Mouse (Mus musculus) ZHBTc4 (cell line): ENCODE data around the gene Arhgap21.
A peak's percentile ranks its signal among the peaks of the same experiment; 100 is the strongest.

Source experiments
- DNase-seq: peaks from one replicate; pipeline ENCODE4 v3.0.0-alpha.2; 2011; ENCODE audit warnings: low read depth, low spot score

Arhgap21 gene

GRCm38 (mm10) chr2:20966176-20967100 lies 2.2 kb downstream of the Arhgap21 start:
- DNase-seq, result no peak

- no peak for DNase-seq
Observed at GRCm38 (mm10) chr2:20965361-20965760, 3.3 kb downstream of the Arhgap21 start.

GRCm38 (mm10) chr2:20964461-20964860 lies 4.2 kb downstream of the Arhgap21 start:
- DNase-seq, result no peak

- DNase-seq, result no peak
Observed at GRCm38 (mm10) chr2:20963226-20963805, 5.4 kb downstream of the Arhgap21 start.

- no peak for DNase-seq
Observed at GRCm38 (mm10) chr2:20962284-20962683, 6.4 kb downstream of the Arhgap21 start.

- DNase-seq, result peak; percentile 34
Observed at GRCm38 (mm10) chr2:20961825-20962224, 6.9 kb downstream of the Arhgap21 start.

- DNase-seq, result no peak
Observed at GRCm38 (mm10) chr2:20961295-20961694, 7.4 kb downstream of the Arhgap21 start.

GRCm38 (mm10) chr2:20960668-20961035 lies 8.0 kb downstream of the Arhgap21 start:
- no peak for DNase-seq

- no peak for DNase-seq
Observed at GRCm38 (mm10) chr2:20959906-20960667, 8.6 kb downstream of the Arhgap21 start.

- DNase-seq, result no peak
Observed at GRCm38 (mm10) chr2:20959045-20959444, 9.6 kb downstream of the Arhgap21 start.

GRCm38 (mm10) chr2:20957995-20958394 lies 10.7 kb downstream of the Arhgap21 start:
- DNase-seq, result no peak

- no peak for DNase-seq
Observed at GRCm38 (mm10) chr2:20956716-20957115, 12.0 kb downstream of the Arhgap21 start.

GRCm38 (mm10) chr2:20955996-20956395 lies 12.7 kb downstream of the Arhgap21 start:
- DNase-seq, result no peak

- DNase-seq, result no peak
Observed at GRCm38 (mm10) chr2:20955376-20955775, 13.3 kb downstream of the Arhgap21 start.

- DNase-seq, result no peak
Observed at GRCm38 (mm10) chr2:20952716-20953115, 16.0 kb downstream of the Arhgap21 start.

- no peak for DNase-seq
Observed at GRCm38 (mm10) chr2:20949168-20949567, 19.5 kb downstream of the Arhgap21 start.

GRCm38 (mm10) chr2:20947036-20947435 lies 21.6 kb downstream of the Arhgap21 start:
- no peak for DNase-seq

- no peak for DNase-seq
Observed at GRCm38 (mm10) chr2:20945596-20945995, 23.1 kb downstream of the Arhgap21 start.

- DNase-seq, result peak; percentile 68
Observed at GRCm38 (mm10) chr2:20943730-20944454, 24.8 kb downstream of the Arhgap21 start.

GRCm38 (mm10) chr2:20943222-20943621 lies 25.5 kb downstream of the Arhgap21 start:
- peak; percentile 51 for DNase-seq

GRCm38 (mm10) chr2:20942434-20943198 lies 26.1 kb downstream of the Arhgap21 start:
- no peak for DNase-seq
